Mouse (Mus musculus): ENCODE measurements at regions not wholly inside any gene's neighbourhood (a gene's known extent, or its start where the extent isn't known, plus 50 kb on each side); places are given as distances from the start of the nearest gene placed in this dataset.

DNA sequence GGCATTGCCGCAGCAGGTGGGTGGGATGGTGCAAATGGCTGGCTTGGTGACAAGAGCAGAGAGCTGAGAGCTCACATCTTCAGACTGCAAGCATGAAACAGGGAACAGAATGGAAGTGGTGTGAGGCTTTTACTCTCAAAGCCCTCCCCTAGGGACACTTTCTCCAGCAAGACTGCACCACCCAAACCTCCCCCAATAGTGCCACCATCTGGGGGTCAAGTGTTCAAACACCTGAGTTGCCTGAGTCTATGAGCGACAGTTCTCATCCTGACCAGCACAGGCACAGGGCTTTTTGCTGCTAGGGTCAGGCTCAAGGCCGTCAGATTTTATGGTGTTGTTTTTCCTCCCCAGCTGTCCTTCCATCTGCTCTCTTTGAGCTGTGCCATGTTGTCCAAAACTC is 337.9 kb upstream of the Eif4g2 start:
- no peak for DNase-seq (ENCODE audit: low spot score)

DNA sequence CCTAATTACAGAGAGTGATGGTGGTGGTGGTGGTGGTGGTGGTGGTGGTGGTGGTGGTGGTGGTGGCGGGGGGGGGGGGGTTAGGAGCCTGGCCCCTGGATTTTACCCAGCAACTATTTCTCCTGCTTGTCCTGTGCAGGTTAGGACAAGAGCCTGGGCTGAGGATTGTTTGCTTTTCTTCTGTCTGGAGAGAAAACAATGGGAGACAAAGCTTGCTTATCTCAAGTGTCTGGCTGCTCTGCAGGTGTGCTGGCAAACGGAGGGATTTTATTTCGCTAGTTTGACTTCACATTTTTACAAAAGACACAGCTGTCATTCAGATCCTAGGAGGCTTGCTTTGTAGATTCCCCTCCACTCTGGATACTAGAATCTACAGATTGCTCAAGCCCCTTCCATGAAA is 334.9 kb upstream of the Eif4g2 start:
- DNase-seq (ENCODE audit: low spot score) = no peak

DNA sequence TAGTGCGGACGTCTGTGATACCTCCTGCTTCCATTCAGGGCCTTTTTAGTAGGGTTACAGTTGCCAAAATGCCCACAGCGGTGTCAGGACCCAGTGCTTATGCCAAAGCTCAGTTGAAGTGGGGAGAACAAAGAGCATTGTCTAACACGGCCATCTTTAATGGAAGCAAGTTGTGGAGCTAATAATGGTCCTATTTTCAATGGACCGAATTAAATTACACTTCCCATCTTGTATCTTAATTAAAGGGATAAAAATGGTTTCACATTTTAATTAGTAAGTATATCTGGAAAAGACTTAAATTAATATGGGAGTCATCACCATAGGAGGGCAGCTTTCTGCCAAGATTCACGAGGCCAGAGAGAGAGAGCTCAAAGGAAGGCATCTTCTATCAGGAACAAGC is 333.2 kb upstream of the Eif4g2 start:
- no peak for DNase-seq (ENCODE audit: low spot score)

DNA sequence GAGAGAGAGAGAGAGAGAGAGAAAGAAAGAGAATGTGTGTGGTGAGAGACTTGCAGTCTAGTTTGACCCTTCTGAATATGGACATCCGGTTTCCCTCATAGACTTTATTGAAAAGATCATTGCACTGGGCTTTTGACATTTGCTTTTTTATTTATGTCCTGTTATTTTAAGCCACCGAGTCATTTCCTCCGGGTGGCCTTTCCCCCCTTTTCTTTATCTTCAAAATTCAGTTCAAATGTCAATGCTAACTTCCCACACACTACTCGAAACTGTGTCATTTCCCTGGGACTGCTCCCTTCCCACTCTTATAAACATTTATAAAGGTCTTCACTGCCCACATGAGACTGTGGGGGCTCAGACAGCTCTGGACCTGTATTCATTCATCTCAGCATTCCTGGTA is 330.9 kb upstream of the Eif4g2 start:
- no peak for DNase-seq (ENCODE audit: low spot score)

DNA sequence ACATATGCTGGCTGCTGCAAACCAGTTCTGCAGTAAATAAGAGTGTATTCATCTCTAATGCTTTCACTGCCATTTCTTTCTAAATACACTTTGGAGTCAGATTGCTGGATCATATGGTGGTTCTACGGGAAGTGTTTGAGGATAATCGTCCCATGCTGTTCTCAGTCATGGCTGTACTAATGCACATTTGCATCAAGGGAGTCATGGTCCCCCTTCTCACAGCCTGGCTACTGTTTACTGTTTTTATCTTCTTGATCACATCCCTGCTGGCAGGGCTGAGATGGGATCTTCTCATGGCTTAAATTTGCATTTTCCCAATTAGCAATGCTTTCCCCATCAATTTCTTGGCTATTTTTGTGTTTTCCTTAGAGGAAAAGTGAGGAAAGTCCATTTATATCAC is 330.1 kb upstream of the Eif4g2 start:
- no peak for DNase-seq (ENCODE audit: low spot score)

DNA sequence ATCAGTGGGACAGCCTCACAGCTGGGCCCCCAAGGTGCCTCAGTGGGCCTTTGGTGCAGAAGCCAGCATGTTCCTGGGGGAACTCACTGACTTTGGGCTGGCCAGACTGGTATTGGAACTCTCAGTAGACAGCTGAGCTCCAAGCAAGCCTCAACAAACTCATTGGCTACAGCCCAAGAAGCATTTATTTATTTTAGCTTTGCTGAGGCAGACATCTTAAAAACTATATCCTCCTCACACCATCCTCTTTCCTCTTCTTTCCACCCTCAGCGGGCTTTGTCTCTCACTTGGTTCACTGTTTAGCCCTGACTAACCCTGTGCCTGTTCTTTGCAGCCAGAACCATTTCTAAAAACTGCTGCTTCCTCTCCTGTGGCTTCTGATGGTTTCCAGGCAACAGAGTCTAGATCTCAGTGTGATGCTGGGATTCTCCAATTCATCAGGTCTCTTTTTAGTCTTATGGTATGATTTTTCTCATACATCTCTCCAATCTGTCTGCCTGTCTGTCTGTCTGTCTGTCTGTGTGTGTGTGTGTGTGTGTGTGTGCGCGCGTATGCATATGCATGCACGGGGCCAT is 328.6 kb upstream of the Eif4g2 start:
- no peak for DNase-seq (ENCODE audit: low spot score)

DNA sequence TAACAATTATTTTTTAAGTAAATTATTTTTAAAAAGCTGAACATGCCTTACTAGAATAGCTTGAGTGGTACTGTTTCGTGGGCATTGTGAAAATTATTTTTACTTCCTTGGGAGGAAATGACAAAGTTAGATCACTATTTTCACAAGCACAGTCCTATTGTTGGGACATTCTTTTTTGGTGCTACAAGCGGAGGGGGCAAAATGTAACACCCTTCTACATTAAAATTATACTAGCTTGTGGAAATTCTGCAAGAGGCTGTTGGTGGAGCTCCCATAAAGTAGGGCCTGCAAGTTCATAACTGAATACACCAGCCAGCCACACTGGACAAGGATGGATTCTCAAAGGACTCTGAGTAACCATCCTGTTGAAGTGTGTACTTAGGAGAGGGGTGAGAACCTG is 313.1 kb upstream of the Eif4g2 start:
- no peak for DNase-seq (ENCODE audit: low spot score)

DNA sequence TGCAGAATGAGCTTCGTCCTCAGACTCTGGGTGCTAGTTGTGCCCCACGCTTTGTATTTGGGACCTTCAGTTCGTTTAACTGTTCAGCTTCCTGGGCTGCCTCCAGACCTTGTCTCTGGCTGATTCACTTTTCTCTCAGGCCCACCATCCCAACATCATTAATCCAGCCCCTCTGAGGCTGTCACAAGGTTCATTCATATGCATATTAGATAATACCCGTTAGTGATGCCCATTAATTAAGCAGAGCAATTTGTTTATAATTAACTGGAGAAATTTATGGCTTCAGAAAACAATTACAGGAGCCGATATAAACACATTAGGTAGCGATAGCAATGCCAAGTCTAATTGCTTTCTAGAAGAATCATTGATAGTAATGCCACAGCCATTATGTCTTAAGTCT is 312.3 kb upstream of the Eif4g2 start:
- no peak for DNase-seq (ENCODE audit: low spot score)

DNA sequence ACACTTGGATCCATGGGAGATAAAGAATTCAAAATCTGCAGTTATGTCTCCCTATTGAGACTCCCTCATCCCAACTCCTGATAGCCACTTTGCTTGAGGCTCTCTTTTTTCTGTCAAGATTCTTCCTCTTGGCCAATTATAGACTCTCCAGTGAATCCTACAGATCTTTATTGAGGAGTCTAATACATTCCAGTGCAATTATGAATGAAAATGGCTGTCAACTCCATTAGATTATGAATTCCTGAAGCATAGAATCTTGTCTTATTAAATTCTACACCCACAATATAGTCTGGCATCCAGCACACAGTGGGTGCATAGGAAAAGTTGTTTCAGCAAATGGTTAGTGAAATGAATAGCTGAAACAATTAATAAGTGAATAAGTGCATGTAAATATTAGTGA is 311.0 kb upstream of the Eif4g2 start:
- no peak for DNase-seq (ENCODE audit: low spot score)

DNA sequence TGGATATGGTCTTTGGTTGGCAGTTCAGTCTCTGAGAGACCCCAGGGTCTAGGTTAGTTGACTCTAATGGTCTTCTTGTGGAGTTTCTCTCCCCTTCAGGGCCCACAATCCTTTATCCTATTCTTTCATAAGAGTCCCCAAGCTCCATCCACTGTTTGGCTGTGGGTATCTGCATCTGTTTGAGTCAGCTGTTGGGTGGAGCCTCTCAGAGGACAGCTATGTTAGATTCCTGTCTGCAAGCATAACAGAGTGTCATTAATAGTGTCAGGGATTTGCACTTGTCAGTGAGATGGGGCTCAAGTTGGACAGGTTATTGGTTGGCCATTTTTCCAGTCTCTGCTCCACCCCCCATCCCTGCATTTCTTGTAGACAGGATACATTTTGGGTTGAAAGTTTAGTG is 306.9 kb upstream of the Eif4g2 start:
- DNase-seq (ENCODE audit: low spot score) = no peak

DNA sequence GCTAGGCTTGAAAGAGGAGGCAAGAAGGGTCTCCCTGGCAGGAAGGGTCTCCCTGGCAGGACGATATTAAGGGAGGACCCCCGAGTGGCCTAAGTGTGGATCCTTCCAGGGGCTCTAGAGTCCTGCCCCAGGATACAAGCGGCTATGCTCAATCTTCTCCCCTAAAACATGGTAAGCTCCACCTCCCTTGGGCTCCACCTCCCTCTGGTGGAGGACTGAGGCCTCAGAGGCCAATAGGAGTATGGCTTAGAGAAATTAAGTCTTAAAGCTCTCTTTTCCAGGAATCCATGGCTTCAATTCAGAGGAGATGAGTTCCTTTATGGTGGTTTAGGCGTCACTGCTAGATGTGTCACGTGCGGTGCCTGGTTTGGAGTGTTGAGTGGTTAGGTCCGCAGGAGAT is 291.7 kb upstream of the Eif4g2 start:
- DNase-seq (ENCODE audit: low spot score) = no peak

DNA sequence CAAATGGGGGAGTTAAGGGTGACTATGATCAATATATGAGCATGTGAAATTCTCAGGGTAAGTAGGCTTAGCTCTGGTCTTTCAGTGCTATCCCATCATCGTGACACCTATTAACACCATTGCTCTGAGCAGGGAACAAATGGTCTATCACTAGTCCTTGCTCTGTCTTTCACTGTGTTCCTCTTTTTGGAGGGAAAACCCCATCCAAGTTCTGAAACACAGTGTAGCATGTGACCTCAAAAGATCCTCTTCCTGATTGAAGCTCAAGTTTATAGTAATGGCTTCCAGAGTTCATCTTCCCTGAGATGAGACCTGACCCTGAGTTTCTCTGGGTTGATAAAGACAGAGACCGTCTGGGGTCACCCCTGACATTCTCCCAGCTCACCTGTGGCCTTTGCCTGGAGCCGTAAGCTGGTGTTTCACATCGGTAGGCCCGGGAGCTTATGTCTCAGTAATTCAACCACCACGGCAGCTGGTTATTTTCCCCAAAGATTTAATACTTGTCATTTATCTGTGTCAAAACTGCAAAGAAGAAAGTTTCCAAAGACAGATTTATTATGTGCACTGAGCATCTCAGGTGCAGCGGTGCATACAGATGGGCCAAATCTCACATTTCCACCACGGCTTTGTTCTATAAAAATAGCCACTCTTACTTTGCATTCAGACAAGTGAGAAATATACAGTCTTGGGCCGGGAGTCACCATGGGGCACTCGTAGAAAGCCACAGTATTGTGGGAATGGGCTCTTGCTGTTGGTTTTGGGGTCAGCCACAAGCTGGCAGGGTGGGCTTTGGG is 290.7 kb upstream of the Eif4g2 start:
- no peak for DNase-seq (ENCODE audit: low spot score)

DNA sequence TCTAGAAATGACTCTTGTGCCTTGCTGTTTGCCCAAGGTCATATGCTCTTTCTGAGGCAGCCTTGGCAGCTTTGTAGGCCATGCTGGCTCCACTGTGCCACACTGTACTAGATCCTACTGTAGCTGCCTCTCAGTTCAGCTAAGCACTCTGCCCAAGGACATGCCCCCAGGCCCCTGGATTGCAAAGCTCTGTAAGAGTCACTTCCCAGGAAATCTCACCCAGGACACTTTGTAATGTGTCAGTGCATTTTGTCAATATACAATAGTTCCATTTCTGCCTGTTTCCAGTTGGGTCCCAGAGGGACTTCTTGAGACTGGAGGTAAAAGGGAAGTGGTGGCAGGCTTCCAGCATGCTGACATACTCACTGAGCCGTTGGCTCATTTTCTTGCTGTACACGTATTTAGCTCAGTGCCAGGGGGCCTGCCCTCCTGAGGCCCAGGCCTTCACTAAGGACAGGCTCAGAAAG is 287.6 kb upstream of the Eif4g2 start:
- no peak for DNase-seq (ENCODE audit: low spot score)

DNA sequence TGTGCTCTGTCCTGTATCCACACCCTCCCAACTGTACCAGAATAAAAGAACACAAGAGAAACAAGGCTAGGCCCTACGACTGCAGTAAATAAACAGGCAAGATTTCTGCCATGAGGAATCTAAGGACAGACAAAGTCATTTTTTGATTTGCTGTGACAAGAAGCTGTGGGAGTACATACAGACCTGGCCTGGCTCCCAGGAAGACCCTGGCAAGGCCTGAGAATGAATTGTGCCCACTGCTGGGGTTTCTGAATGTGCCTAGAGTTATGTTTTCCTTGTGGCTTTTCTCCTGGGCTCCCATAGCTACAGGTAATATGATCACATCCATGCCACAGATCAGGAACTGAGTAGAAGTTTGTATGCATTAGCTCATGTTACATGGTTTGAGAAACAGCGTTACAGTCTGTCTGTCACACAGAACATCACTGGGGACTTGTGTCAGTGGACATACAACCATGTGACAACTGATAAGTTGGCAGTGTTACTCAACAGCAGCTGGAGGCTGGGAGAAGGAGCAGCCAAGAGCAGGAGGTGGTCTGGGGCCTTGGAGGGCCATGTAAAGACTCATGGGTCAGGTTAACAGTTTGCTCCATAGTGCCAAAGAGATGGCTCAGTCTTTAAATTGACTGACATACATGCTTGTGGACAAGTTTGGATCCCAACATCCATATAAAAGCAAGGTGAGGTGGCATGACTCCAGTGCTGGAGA is 285.6 kb upstream of the Eif4g2 start:
- DNase-seq (ENCODE audit: low spot score) = no peak

DNA sequence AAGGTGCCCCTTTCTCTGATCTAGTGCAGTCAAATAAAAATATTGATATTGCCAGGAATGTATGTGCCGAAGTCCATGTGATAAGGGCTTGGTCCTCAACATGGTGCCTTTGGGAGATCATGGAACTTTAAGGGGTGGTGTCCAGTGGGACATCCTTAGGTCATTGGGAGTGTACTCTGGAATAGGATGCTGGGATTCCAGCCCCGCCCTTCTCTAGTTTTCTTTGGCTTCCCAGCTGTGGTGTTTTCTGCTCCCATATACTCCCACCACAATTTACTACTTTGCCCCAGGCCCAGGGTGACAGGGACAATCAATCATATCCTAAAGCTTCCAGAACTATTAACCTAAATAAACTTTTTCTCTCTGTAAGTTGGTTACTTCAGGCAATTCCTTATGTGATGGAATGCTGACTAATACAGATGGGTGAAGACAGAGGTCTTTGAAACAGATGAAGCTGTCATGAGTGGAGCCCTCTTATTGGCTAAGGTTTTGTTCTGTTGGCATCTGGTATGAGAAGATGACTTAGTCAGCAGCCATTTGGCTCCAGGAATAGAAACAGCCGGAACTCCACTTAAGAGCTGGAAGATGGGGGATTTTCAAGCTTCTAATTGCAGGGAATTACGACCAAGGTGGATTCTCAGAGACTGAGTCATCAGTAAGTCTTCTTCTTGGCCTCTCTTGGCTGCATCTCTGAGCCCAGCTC is 284.3 kb upstream of the Eif4g2 start:
- no peak for DNase-seq (ENCODE audit: low spot score)

DNA sequence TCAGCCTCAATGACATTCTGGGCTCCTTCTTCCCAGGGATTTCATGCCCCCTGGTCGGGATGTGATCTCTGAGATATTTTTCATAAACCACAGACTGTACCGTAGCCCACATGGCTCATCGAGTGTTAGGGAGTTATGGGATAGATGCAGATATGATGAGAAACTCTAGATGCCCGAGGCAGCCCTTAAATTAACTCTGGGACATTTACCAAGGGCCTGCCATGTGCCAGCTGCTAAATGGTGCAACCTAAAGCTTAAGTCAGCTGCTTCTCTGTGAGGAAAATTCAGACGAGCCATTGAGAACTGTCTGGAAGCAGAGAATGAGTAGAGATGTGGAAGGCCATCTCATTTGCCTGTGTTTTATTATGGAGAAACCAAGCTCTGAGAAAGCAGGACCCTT is 282.6 kb upstream of the Eif4g2 start:
- no peak for DNase-seq (ENCODE audit: low spot score)

DNA sequence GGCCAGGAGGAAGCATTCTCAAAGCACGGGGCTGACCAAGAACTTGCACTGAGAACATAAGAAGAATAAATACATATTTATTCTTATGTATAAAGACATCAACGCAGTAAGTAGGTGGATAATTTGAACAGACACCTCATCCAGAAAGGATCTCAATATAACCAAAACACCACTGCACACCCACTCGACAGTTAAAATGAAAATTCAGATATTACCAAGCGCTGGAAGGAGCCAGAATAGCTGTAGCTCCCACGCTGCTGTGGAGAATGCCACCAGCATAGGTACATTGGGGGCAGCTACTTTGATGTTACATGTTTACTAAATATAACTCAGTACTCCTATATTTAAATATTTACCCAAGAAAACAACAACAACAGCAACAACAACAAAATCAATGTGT is 280.4 kb upstream of the Eif4g2 start:
- DNase-seq (ENCODE audit: low spot score) = no peak

DNA sequence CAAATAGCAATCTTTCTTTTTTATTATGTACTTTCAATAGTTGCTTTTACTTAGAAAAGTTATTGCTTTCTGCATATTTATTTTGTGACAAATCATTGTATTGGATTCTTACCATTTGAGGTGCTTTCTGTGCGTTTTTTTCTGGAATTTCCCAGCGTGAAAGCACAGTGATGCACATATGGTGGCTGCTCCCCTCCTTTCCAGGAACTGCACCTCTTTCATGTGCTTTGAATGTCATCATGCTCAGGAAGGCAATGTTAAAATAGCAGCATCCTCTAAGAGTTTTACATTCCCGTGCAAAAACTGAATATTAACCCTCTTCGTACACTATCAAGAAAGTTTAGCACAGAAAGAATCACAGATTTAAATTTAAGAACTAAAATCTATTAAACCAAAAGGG is 279.8 kb upstream of the Eif4g2 start:
- no peak for DNase-seq (ENCODE audit: low spot score)

DNA sequence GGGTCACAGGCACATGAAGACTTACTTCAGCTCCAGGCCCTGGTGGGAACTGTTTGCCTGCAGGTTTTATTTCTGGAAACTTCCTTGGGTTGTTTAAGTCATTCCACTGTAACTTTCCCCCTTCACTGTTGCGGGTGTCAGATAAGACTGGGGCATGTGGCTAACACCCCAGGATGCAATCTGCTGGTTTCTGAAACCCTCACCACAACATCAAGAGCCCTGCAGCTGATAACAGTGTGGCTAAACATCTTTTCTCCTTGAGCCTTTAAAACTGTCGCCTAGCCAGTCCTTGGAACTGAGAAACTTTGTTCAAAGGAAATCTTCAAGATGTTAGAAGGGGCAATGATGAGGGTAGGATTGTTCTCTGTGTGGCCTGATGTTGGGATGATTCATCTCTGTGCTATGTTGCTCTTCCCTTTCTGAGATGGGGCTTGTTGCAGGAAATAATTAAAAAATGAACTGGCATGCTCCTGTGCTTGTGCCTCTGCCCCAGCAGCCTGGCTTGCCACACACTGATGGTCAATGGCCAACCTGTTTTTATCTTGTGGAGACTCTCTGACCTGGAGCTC is 272.3 kb upstream of the Eif4g2 start:
- DNase-seq (ENCODE audit: low spot score) = no peak

DNA sequence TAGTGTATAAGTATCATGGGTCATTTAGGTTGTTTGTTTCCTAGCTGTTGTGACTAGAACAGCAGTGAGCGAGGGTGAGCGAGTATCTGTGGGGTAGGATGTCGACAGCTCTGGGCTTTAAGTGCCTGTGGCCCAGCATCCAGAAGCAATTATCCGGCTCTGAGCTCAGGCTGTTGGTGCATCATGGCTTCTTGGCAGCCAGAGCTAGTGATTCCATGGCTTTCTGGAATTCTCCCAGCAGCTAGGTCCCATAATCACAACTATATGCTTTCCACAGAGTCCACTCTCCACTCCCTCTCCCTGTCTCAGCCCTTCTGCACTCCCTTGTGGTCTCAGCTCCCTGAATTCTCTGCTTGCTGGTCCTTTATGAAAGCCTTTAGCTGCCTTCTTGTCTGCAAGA is 271.2 kb upstream of the Eif4g2 start:
- no peak for DNase-seq (ENCODE audit: low spot score)

DNA sequence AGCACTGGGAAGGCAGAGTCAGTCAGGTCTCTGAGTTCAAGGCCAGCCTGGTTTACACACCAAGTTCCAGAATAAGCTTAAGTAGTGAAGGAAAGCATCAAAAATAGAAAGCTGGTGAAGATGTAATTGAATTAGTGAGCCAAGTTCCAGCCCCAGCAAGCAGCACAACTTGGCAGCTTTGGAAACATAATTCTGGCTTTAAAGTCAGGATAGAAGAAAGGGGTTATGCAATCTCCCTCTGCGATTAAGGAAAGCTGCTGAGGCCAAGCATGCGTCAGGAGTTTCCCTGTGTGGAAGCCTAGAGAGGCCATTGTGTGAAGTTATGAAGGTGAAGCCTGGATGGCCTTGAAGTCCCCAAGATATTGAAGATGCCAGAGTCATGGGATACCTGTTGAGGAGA is 269.3 kb upstream of the Eif4g2 start:
- no peak for DNase-seq (ENCODE audit: low spot score)

DNA sequence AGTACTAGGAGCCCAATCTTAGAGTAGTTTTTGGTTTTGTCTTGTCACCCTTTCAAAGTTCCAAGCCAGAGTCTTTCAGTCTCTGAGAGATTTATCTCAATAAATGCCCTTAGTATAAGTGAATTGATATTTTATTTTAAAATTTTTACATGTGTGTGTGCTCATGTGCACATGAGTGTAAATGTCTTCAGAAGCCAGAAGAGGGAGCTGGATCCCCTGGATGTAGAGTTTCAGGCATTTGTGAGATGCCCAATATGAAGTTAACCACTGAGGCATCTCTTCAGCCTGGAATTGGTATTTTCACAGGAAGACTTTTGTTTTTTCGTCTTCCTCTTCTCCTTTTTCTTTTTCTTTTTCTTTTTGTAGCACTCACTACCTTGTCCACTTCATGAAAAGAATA is 262.3 kb upstream of the Eif4g2 start:
- no peak for DNase-seq (ENCODE audit: low spot score)

DNA sequence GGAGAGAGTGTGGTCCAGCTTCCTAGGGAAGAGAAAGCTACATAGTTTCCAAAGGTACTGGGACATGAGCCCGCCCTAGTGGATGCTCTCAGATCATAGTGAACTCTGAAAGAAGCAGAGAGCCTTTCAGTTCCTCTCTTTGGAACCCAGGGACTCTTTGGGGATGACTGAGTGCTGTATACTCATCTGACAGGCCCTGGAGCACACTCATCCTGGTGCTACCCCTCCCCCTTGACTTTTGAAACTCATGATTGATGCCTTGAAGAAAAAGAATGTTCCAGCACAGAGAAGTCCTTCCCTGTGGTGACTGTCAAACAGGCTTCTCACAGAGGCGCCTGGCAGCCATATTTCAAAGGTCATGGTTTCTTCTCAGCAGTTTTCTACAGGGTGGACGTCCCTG is 254.2 kb upstream of the Eif4g2 start:
- no peak for DNase-seq (ENCODE audit: low spot score)
